In genomic region chr9:119246826-119247225, GRCm38 (mm10) we compare ENCODE assay signal across 13 mouse cellular contexts. TPM values are rescaled to one million over a fixed set of nuclear protein-coding genes. Genes with fewer than 3 reads are reported as not detected.
DNase-seq lines count a peak whose midpoint lies in the region; ATAC-seq and TF ChIP-seq lines count a peak whose summit lies in the region.
"Had no signal": no experiment of that assay in that cellular context is flagged by ENCODE, and none has a peak within 500 bp of the region (broad histone marks: within the 10 kb centered on the region; RNA-seq: fewer than 3 reads in every experiment).

No protein-coding gene starts in this region.

- H3K4me1 ChIP-seq in forebrain, embryonic 14.5 days (ENCODE audit: control insufficient read depth, insufficient read depth, low read length) = no peaks in the 10 kb centered on the region
- no peaks in the 10 kb centered on the region for H3K4me1 ChIP-seq in forebrain, postnatal 0 days (ENCODE audit: insufficient read depth)
- H3K4me1 ChIP-seq: lung, embryonic 15.5 days; neural tube, embryonic 13.5 days had no signal

- TF ChIP-seq CTCF in forebrain, postnatal 0 days (IDR thresholded peaks at IDR 0.05; ENCODE audit: low read depth) = no peak

- no peaks in the 10 kb centered on the region for H3K9me3 ChIP-seq in forebrain, embryonic 14.5 days (replicated peaks; ENCODE audit: control insufficient read depth, low read length)
- H3K9me3 ChIP-seq in forebrain, postnatal 0 days (ENCODE audit: low read length) = no peaks in the 10 kb centered on the region
- H3K9me3 ChIP-seq: lung, embryonic 15.5 days; neural tube, embryonic 13.5 days had no signal

- no peak overlapping the region for H3K27ac ChIP-seq in forebrain, embryonic 14.5 days (ENCODE audit: low read depth, low read length)
- H3K27ac ChIP-seq in forebrain, postnatal 0 days (ENCODE audit: low read depth, low read length) = no peak overlapping the region
- H3K27ac ChIP-seq: lung, embryonic 15.5 days; neural tube, embryonic 13.5 days had no signal

- H3K36me3 ChIP-seq in forebrain, embryonic 14.5 days (ENCODE audit: control insufficient read depth, insufficient read depth, low read length) = peaks cover 51% of the 10 kb centered on the region
- peaks cover 42% of the 10 kb centered on the region for H3K36me3 ChIP-seq in forebrain, postnatal 0 days (ENCODE audit: insufficient read depth)

- no peak overlapping the region for H3K4me2 ChIP-seq in forebrain, embryonic 14.5 days (ENCODE audit: low read length)
- H3K4me2 ChIP-seq in forebrain, postnatal 0 days (ENCODE audit: low read depth) = no peak overlapping the region
- H3K4me2 ChIP-seq: lung, embryonic 15.5 days; neural tube, embryonic 13.5 days had no signal

- no peak overlapping the region for H3K9ac ChIP-seq in forebrain, embryonic 14.5 days (ENCODE audit: low read length)
- no peak overlapping the region for H3K9ac ChIP-seq in forebrain, postnatal 0 days
- H3K9ac ChIP-seq: lung, embryonic 15.5 days; neural tube, embryonic 13.5 days had no signal

- no peaks in the 10 kb centered on the region for H3K27me3 ChIP-seq in forebrain, embryonic 14.5 days (replicated peaks; ENCODE audit: control insufficient read depth, insufficient read depth, low read length)
- H3K27me3 ChIP-seq in forebrain, postnatal 0 days (ENCODE audit: insufficient read depth, low read length) = no peaks in the 10 kb centered on the region
- H3K27me3 ChIP-seq: lung, embryonic 15.5 days; neural tube, embryonic 13.5 days had no signal

- H3K4me3 ChIP-seq in forebrain, embryonic 14.5 days (ENCODE audit: low read depth, low read length) = no peak overlapping the region
- H3K4me3 ChIP-seq in forebrain, postnatal 0 days (ENCODE audit: low read depth, low read length) = no peak overlapping the region
- H3K4me3 ChIP-seq: lung, embryonic 15.5 days; neural tube, embryonic 13.5 days had no signal

- ATAC-seq in forebrain, embryonic 14.5 days = no peak
- no peak for ATAC-seq in forebrain, postnatal 0 days
- ATAC-seq in frontal cortex, adult (ENCODE audit: low TSS enrichment) = no peak

- DNase-seq in forebrain, embryonic 14.5 days (ENCODE audit: low spot score) = peak; percentile 6
- no peak for DNase-seq in forebrain, postnatal 0 days
- peak; percentile 29 for DNase-seq in urinary bladder, postnatal 14 days (ENCODE audit: low spot score)
- no peak for DNase-seq in urinary bladder, postnatal 4 days (ENCODE audit: low spot score in 2 of 2)
- DNase-seq in kidney, adult 9 months = peak; percentile 93
- no peak for DNase-seq in layer of hippocampus, postnatal 36 days
- no peak for DNase-seq in left cerebral cortex, adult 9 months (ENCODE audit: low spot score in 2 of 2)
- DNase-seq: thymus, postnatal 25 days had no signal

- WGBS in forebrain, embryonic 14.5 days = 84% methylated on average over 5 of the region's 5 CpGs
- 80% methylated on average over 5 of the region's 5 CpGs for WGBS in forebrain, postnatal 0 days

RNA-seq across cellular contexts. Expression of gene Slc22a13, which starts 37.9 kb away (rescaled TPM):
- not detected in 2 replicates for polyA plus RNA-seq in forebrain, embryonic 14.5 days (2014; fragmentation: Nextera tagmentation; extraction: Ambion mirVana)
- total RNA-seq in forebrain, postnatal 0 days (2014; rRNA removed) = not detected in 2 replicates
- not detected in 2 replicates for polyA plus RNA-seq in forebrain, postnatal 0 days (2015; fragmentation: Nextera tagmentation; extraction: Ambion mirVana)
- total RNA-seq in layer of hippocampus, postnatal 36 days (2021) = under 1 TPM; 0.20 to 0.23 TPM
- polyA plus RNA-seq: C2C12; intestine, embryonic 14.5 days; lung, embryonic 15.5 days; neural tube, embryonic 13.5 days had no signal

Comparison
In these comparisons a context has a peak if more than half of its experiments do, and no peak if none do; other contexts are left out.
1. DNase-seq: peak in forebrain, embryonic 14.5 days (single experiment), urinary bladder, postnatal 14 days (single experiment) and kidney, adult 9 months (single experiment); none in forebrain, postnatal 0 days (single experiment), urinary bladder, postnatal 4 days (0 of 2), layer of hippocampus, postnatal 36 days (0 of 2) and left cerebral cortex, adult 9 months (0 of 2).